Mouse (Mus musculus) thymus, adult 18-20 months (tissue): ENCODE data around the gene Rhobtb1.

Experiments
- DNase-seq, 2 experiments: peaks; one replicate each; pipeline ENCODE4 v3.0.0; 2022; ENCODE audit warnings: mixed read lengths in 2 of 2

Rhobtb1 gene

DNA sequence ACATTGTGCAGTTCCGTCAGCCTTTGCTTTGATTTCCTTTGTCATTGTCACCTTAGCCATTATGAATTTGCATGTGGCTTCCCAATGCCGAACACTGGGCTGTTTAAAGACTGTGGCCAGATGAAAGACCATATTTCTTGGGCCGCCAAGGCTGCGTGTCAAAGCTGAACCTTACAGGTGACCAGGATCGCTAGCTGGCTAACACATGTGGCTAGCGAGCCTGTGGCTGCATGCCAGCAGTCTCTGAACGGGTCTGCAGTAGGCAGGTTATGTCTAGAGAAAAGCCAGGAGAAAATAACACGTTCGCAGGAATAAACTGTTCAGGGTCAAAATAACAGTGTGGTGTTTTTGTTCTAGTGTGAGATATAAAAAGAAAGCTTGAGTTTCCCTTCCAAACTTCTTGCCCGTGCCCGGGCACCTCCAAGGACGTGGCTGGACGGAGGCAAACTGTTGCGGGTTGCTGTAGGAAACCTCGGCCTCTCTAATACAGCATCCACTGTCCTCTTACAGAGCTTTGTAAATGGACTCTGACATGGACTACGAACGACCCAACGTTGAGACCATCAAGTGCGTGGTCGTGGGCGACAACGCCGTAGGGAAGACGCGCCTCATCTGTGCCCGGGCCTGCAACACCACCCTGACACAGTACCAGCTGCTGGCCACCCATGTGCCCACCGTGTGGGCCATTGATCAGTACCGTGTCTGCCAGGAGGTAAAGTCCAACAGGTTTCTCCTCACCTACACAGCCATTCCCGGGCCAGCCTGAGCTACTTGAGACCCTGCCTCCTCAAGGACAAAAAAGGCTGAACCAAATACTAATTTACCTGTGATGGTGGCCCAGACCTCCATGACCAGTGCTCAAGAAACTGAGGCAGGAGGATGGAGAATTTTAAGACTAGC is 97.3 kb downstream of the Rhobtb1 start:
- no peak for DNase-seq

DNA sequence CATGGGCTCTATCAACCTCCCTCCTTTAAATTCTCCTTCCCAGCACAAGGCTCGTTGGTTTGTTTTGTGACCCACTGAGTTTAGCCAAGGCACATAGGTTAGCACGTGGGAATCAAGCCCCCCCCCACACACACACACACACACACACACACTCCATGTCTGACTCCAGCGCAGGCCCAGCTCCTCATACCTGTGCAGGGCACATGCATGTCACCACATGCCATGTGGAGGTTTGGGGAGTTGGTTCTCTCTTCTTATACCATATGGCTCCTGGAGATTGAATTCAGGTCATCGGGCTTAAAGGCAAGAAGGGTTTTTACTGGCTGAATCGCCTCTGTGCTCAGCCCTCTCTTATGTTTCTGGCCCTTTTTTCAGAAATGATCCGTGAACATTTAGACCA is 100.0 kb downstream of the Rhobtb1 start:
- DNase-seq, result no peak

DNA sequence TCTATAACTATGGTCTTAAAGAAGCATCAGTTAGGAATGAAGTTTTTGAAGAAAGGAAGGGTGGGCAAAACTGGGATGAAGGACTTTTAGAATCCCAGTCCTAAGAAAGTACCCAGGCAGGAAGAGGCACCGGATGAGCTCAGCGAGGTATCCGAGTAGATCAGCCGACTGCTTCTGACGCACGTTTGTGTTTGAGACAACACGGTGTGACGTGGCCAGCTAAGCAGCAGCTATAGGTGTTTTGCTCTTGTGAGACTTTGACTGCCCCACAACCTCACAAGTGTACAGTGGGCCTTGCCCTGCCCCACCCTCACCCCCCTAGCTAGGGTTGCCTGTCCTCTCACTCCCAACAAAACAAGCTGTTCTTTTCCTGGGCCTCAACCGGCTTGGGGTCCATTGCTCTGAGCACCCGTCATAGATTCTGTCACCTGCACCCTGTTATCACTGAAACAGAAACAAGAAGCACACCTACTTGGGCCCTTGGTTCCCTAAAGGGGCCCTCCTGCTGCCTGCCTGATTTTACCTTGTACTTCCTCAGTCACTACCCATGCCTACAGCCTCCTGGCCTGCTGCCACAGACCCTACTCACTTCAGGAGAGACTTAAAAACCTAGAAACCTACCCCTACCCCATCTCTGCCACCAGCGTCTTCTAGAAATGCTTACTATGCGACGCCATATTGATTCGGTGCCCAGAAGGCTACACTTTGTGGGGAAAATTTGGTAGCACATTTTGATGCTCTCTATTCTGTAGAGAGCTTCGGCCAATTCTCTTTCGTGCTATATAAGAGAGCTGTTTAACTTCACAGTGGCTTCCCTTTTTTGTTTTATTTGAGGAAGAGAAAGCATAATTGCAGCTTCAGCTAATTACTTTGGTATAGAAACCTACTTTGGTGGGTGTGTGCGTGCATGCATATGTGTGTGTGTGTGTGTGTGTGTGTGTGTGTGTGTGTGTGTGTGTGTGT is 101.2 kb downstream of the Rhobtb1 start:
- no peak for DNase-seq

DNA sequence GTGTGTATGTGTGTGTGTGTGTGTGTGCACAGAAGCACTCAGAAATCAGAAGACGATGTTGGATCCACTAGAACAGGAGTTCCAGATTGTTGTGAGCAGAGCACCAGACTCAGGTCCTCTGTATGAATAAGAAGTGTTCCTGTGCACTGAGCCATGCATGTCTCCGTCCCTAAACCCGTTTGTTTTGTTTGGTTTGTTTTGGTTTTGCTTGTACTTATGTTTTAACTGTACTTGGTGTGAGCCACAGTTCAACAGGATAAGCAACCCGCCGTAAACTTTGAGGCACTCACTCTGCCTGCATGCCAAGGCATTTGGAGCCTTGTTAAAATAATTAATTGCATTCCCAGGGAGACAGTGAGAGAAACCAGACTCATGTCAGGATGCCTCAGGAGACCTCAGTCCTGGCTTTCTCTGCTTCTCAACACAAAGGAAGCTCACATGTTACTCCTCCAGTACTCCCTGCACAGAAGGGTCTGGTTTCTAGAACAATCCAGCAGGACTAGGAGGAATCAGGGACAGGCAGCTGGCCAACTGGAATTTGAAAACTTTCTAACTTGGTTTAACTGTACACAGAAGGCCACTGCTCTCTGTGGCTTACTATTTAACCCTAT is 101.9 kb downstream of the Rhobtb1 start:
- no peak for DNase-seq

DNA sequence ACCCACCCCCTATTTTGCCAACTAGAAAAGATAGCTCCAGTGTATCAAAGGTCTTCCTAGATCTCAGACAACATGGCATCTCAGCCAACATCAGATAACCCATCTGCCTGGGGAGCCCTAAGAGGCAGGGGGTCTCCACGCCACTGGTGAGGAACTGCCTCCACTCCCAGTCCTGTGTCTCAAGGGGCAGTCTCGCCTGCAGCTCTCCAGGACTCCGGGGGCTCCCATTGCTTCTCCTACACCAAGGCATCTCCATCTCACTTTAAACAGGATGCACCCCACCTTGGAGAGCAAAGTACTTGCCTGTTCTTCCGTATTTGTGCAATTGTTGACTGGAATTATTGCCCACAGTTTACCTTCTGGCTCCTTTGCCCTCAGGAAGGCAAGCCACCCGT is 102.4 kb downstream of the Rhobtb1 start:
- no peak for DNase-seq

DNA sequence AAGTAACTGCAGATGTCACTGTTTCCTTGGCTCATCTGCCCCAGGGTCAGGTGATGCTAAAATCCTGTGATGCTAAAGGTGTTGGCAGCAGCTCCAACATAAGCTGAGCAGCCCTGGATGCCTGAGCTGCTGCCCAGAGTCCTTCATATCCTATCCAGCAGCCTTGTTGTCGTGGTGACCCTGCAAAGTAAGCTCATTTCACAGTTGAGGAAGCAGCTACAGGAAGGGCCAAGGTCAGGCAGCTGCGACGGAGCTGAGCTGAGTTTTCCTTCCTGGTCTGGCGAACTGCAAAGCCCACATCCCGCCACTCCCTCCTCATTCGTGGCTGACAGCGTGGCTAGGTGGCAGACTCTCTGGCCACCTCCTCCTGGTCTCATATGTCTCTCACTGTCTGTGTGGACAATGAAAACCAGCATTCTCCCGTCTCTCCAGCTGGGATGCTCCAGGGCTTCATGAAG is 103.2 kb downstream of the Rhobtb1 start:
- no peak for DNase-seq

DNA sequence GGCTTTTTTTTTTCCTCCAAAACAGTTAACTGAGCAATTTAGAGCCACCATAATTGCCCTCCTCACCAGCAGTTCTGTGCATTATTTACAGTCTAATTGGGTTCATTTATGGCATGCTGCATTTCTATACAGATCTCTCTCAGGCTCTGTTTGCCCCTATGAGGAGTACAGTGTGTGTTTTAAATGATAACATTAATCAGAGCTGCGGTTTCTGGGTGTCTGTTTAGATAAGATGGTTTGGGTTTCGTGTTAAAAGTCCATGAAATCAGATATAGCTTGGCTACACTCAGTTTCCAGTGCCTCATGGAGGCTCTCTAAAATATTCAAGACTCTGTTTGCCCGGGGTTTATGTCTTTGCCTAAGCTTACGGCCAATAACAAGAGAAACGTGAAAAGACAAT is 104.4 kb downstream of the Rhobtb1 start:
- no peak for DNase-seq

DNA sequence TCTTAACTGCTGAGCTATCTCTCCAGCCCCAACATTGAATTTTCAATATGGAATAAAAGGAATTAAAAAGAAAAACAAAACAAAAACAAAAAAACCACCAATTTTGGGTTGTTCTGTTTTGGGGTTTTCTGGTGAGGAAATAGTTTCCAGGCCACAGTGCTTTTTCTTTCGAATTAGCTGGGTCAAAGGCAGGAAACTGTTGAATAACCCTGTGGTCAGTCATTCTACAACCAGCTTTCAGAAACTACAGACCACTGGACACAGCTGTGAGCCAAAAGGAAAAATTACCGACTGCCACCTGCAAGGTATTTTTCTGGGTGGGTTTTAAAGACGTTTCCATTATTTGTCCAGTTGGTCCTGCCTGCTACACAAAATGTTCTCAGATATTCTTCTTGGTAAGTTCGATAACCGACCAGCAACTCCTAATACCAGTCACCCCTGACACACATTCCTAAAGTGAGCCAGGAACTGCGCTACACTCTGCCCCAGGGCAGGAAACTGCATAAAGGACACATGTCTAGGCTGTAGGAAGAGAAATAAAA is 106.4 kb downstream of the Rhobtb1 start:
- no peak for DNase-seq

DNA sequence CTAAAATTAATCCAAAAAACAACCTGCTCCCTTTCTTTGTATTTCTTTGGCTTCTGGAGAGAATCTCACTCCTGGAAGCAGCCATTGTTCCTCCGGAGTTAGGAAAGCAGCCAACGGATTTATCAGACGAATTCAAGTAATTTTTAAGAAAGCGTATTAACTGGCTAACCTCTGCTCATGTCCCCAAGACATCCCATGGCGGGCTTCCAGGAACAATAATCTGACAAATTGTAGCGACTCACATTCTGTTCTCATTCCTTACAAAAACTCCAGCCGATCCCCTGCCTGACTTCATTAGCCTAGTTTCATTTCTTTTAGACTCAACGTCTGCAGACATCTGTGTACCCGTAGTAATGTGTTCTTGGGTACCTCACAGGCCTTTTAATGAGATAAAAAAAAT is 107.4 kb downstream of the Rhobtb1 start:
- no peak for DNase-seq

DNA sequence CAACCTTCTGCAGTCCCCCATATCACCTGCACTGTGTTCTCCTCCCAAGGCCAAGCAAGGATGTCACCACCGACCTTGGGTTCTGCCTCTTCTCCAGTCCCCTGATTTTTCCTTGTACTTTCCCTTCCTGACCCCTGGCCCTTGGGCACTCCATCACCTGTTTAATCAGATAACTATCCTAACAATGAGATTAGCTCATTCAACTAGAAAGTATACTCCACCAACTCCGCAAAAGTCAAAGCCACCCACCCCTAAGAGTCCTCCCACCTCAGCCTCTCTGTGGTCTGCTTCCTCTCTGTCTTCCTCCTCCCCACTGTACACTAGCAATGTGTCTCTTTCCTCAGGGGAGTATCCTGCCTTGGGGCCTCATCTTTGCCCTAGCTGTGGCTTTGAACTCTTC is 107.9 kb downstream of the Rhobtb1 start:
- DNase-seq, result no peak

DNA sequence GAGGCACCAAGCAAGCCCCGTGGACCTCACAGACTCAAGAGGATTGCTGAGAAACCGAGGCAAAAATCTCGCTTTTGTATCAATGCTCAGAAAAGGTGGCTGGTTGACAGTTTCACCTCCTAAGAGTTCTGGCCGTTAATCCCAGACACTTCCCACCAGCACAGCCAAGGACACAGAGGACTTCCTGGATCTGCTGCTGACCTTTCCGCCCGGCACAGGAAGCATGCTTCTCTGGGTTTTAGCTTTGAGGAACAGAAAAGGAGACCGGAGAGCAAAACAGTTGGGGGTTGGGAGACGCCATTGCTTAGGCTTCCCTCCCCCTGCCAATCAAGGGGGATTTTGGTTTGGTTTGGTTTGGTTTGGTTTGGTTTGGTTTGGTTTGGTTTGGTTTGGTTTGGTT is 108.7 kb downstream of the Rhobtb1 start:
- no peak for DNase-seq

DNA sequence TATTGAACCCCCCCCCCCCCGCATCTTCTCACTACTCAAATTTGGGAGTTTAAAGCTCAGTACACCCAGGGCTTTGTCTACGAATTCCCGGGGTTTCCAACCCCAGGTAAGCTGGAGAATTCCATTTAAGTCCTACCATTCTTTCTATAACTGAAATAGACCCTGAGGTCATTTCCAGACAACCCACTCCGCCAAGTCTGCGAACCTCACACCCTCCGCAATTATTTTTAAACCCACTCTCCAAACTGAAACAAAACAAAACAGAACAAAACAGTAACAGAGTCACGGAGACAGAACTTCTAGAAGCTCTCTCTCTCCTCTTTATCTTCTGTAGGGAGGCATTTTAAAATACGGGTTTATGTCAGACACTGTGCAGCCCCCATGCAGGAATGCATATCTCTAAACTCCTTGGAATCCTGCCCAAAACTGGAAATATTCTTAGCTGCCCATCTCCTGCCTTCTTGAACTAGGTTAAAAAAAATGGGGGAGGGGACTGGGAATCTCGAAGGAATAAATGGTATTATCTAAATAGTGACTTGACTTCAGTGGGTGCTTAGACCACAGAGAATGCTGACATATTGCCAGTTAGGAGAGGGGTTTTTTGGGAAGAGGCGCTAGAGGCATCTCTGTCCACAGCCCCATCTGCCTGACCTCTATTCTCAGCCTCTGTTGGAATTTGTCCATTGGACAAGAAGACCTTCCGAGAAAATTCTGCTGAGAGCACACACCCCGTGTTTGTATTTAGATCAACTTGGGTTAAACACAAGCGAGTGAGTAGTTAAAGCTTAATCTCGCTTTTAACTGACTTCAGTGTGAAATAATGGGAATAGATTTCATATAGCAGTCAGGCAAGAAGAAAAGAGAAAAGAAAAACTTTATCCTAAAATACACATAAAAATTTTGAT is 111.9 kb downstream of the Rhobtb1 start:
- DNase-seq, result no peak

DNA sequence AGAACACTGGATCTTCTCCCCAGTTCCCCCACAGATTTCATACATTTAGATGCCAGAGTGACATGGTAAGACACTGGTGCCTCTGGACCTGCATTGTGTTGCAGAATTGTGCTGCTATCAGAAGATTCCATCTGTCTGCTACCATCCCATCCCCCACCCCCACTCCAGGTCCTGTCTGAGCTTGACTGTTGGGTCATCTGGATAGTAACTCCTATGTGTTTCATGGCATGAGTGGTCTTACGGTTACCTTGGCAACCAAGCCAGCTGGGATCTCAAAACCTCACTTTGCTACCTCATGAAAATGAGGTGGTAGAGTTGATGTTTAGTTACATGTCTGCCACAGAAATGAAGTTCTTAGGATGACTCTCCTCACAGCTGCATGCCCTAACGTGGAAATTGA is 112.7 kb downstream of the Rhobtb1 start:
- no peak for DNase-seq

DNA sequence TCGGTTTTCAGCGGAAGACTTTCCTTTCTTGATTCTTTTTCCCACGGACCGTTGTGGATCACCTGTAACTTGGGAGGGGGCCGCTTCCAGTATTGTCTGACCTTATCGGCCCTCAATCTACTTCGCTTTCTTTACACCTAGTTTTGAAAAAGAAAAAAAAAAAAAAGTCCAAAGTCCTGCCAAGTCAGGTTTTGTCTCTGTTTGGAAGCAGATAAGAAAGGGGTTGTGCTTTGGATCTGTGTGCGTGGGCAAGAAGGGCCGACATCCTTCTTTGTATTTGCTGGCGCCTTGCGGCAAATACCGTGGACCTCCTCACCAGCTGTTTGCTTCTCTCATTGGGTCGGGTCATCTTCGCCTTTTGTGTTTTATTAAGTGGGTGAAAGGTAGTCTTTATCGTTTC is 114.2 kb downstream of the Rhobtb1 start:
- no peak for DNase-seq

DNA sequence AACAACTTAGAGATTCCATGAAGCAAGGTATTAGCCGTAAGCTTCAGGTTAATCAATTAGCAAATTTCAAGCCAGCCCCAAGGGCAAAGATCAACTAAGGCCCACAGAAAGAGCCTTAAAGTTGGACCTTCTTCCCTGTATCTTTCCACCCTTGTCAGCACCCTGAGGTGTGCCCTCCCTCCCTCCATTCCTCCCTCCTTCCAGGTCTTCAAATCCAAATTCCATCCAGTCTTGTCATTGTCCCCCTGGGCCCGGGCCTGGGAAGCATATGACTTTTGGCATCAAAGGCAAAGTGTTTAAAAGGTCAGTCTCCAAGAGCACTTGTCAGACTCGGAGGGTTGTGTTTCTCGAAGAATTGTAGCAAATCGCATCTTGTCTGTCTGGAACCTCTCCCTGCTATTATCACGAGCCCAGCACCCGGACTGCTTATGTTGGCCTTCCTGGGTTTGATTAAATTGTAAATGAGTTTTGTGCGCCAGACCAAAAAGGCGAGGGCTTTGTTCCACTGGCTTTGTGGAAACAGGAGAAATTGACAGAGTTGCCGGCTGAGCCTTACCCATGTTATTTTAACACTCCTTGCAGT is 116.9 kb downstream of the Rhobtb1 start:
- DNase-seq, result no peak

DNA sequence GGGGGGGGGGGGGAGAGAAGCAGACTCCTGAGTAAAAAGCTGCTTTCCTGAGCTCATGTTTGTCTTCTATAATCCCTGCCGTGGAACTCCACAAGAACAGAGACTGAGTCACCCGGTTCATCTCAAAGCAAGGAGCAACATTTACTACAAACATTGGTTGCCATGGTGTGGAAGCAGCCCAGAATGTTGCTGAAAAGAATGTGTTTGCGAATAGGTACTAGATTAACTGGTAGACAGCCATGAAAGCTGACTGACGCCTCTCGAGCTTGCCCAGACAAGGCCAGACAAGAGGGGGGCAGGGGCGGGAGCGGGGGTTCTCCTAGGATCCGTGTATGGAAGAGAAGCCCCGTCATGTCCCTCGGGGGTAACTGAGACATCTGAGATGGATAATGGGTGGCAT is 120.2 kb downstream of the Rhobtb1 start:
- DNase-seq, result no peak

DNA sequence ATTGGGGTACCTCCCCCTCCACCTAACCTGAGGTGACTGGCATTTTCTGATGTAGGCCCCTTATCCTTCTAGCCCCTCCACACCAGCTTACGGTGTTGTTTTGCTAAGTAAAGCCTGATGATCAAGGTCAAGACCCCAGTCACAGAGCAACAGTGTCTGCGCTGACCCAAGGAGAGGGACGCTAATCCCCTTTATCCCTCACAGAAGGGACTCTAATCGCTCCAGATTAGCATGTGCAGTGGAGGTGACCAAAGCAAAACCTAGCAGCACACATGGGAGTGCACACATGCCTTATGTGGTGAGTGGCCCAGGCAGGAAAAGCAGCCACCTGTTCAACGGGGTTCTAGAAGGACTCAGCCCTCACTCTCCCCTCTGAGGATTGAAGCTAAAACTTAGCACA is 123.0 kb downstream of the Rhobtb1 start:
- DNase-seq, result no peak

DNA sequence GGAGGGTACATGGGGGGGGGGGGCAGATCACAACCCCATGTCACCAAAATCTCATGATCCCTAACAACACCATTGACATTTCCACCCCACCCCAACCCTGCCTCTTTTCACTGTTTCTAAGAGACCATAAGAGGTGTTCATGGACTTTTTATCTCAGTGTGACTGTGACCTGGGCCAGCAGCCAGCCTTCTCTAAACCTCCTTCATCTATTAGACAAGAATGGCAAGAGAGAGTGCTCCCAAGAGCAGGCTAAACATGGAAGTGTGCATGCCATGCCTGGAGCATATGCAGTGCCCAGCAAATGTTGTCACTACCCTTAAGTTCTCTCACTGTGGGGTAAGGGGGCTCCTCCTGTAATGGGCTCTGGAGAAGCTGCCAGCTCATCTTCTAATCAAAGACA is 123.5 kb downstream of the Rhobtb1 start:
- no peak for DNase-seq

DNA sequence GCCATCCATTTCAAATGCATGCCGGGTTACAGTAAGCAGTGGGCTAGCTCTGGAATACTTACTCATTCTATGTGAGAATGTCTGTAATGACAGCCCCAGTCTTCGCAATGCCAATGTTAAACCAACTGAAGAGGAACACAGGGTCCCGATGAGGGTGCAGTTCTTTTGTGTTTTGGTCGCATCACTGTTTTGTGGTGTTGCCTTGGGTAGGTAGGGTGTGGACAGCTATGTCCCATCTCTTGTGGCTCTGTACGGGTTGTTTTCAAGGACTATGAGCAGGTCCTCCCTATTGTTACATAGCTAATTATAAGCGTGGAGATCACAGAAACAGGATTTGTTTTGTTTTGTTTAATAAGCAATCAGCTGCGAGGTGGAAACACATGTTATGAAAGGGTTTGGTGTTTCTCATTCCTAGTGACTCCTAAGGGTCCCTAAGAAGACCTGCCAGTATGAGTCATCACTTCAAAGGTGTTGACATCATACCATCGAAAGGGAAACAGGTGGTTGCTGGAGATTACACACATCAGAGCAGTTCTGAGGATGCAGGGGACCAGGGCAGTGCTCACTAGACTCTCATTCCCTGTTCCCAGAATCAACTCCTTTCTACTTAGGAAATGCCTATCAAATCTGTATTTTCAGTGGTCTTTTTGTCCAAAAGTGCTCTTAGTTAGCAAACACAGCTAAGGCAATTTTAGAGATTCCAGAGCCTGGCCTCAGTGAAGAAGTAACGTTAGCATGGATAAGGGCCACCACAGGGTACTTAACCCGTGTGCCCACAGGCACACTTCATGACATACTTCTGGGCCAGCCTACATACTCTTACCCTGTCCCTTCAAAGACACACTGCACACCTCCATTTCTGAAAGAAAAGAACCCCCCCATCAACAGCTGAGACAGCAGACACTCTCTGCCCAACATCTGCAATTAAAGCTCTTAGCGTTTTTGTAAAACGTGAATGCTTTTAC is 124.9 kb downstream of the Rhobtb1 start:
- no peak for DNase-seq

DNA sequence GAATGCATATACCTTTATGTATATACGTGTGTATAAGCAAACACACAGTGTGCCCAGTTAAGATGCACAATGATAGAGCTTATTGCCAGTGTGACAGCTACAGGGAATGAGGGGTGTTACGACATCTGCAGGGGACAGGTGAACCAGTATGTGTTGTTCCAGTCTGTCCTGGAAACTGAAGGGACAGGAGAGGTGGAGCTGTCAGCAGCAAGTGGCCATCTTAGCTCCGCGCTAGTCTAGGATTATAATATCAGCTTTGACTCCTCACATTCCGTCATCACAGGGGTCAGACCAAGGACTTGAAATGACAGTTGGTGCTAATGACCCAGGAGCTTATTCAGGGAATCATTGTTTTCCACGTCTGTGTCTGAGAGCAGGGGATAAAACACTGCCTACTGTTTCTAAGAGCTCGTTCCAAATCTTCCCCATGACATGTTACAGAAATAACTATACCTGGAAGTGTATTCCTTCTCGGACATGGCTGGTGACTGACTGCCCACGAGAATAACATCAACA is 125.7 kb downstream of the Rhobtb1 start:
- no peak for DNase-seq
